Mouse (Mus musculus): ENCODE measurements at regions not wholly inside any gene's neighbourhood (a gene's known extent, or its start where the extent isn't known, plus 50 kb on each side); places are given as distances from the start of the nearest gene placed in this dataset.

DNA sequence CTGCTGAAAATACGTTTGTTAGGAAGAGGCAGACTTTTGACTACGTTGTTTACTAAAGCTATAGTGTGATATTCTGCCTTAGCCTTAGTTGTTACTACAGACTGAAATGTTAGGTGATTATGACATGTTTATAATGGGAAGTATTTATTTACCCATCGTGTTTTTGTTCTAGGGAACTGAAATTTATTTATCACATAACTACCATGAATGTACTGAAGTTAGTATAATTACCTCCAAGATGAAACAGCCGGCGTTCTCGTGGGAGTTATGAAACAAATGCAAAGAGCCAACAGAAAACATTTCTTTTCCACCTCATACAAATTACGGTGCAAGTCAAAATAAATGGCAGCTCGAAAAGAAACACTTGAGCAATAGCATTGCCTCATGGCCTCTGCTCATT is 155.8 kb upstream of the Dynlrb2 start:
- Histone ChIP-seq H3K4me2 (replicated peaks) (no peak overlapping the region), H3K4me1 (no peaks in the 10 kb centered on the region), H3K4me3 (replicated peaks) (no peak overlapping the region), H3K36me3 (no peaks in the 10 kb centered on the region), H3K9ac (no peak overlapping the region), H3K27ac (replicated peaks) (no peak overlapping the region), H3K27me3 (no peaks in the 10 kb centered on the region), H3K9me3 (replicated peaks) (no peaks in the 10 kb centered on the region)
- no peak for ATAC-seq (ENCODE audit: insufficient number of reproducible peaks, low FRiP score, low TSS enrichment, low read depth)
- 84% methylated on average over 8 of the region's 8 CpGs for WGBS

DNA sequence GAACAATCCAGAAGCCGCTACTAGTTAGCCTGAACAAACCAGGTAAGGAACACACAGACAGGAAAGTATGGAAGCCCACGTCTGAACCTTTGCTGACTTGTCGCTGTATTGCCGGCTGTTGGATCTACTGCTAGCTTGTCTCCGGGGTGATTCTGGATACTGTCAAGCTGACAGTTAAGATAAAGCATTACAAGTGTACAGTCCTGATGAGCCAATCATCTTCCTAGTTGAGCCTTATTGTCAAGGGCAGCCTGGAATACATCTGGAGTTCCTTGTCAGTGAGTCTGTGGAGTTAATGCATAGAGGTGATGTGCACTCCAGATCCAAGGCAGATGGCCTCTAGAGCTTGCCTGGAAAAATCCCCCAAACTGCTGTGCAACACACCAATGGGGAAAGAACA is 157.8 kb upstream of the Dynlrb2 start:
- H3K9ac ChIP-seq = no peak overlapping the region
- H3K36me3 ChIP-seq = no peaks in the 10 kb centered on the region
- H3K27me3 ChIP-seq = no peaks in the 10 kb centered on the region
- no peak overlapping the region for H3K27ac ChIP-seq (replicated peaks)
- H3K4me1 ChIP-seq = no peaks in the 10 kb centered on the region
- H3K4me2 ChIP-seq (replicated peaks) = no peak overlapping the region
- H3K4me3 ChIP-seq (replicated peaks) = no peak overlapping the region
- 78% methylated on average over 5 of the region's 5 CpGs for WGBS
- ATAC-seq (ENCODE audit: insufficient number of reproducible peaks, low FRiP score, low TSS enrichment, low read depth) = no peak
- H3K9me3 ChIP-seq (replicated peaks) = no peaks in the 10 kb centered on the region

DNA sequence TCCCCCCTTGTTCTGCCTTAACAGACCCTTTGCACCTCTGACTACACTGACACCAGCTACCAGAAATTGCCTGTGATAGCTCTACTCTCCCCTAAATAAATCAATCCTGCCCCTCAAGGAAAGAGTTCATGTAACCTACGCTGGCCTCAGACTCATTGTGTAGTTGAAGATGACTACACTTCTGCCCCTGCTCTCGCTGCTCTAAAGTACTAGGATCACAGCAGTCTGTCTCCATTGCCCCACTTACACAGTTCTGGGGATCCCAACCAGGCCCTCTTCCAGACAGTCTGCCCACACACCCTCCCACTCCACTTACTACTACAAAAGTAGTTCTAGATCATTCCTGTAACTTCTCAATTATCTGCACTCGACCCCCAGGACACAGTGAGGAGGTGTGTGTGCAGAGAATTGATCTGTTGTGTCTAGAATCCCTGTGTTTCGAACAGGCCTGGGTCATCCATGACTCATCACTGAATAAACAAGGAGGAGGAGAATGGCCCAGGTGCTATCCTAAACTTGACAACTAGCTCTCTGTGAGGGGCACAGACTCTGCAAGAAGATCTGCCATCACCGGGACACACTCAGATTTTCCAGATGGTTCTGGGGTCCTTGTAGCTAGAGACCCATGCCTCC is 160.1 kb upstream of the Dynlrb2 start:
- H3K4me3 ChIP-seq (replicated peaks) = no peak overlapping the region
- 78% methylated on average over 5 of the region's 5 CpGs for WGBS
- H3K36me3 ChIP-seq = no peaks in the 10 kb centered on the region
- H3K4me2 ChIP-seq (replicated peaks) = no peak overlapping the region
- H3K9ac ChIP-seq = no peak overlapping the region
- H3K9me3 ChIP-seq (replicated peaks) = no peaks in the 10 kb centered on the region
- no peak overlapping the region for H3K27ac ChIP-seq (replicated peaks)
- H3K27me3 ChIP-seq = no peaks in the 10 kb centered on the region
- no peak for ATAC-seq (ENCODE audit: insufficient number of reproducible peaks, low FRiP score, low TSS enrichment, low read depth)
- H3K4me1 ChIP-seq = no peaks in the 10 kb centered on the region

DNA sequence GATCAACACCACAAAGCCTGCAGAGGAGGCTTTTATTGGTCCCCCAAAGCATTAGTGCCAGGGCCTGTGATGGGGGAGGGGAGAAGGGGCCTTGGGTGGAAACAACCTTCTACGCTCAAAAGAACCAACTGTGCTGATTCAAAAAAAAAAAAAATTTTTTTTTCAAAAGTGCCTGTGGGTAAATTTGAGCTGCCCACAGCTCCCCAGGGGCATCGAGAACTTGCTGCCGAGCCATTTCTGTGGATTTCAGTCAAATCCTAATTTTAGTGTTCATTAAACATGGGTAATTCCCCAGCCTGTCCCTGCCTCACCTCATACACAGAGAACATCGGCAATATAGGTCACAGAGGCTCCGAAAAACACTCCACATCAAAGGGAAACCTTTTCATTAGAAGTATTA is 161.2 kb upstream of the Dynlrb2 start:
- Histone ChIP-seq H3K9ac (no peak overlapping the region), H3K36me3 (no peaks in the 10 kb centered on the region), H3K27ac (replicated peaks) (no peak overlapping the region), H3K4me1 (no peaks in the 10 kb centered on the region), H3K4me3 (replicated peaks) (no peak overlapping the region), H3K9me3 (replicated peaks) (no peaks in the 10 kb centered on the region), H3K4me2 (replicated peaks) (no peak overlapping the region), H3K27me3 (no peaks in the 10 kb centered on the region)
- no peak for ATAC-seq (ENCODE audit: insufficient number of reproducible peaks, low FRiP score, low TSS enrichment, low read depth)
- WGBS = 45% methylated on average over 5 of the region's 5 CpGs

DNA sequence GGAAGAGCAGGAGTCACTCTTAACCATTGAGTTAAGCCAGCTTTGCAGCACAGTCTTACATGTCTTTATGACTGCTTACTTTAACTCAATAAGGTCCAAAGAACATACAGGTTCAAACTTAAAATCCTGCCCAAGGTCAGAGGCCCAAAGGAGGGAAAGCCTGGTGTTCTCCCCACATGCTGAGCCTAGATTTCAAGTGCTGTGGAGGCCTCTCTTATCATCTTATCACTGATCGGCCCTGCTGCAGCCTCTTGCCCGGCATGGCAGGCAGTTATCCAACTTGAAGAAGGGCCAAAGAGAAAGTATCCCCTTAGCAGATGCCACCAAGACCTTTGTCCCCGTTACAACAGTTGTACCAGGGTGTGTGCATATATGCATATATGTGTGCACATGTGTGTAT is 170.0 kb upstream of the Dynlrb2 start:
- 76% methylated on average over 3 of the region's 3 CpGs for WGBS
- no peak overlapping the region for H3K4me3 ChIP-seq (replicated peaks)
- no peak for ATAC-seq (ENCODE audit: insufficient number of reproducible peaks, low FRiP score, low TSS enrichment, low read depth)
- H3K36me3 ChIP-seq = no peaks in the 10 kb centered on the region
- no peaks in the 10 kb centered on the region for H3K4me1 ChIP-seq
- H3K27me3 ChIP-seq = no peaks in the 10 kb centered on the region
- H3K9ac ChIP-seq = no peak overlapping the region
- H3K9me3 ChIP-seq (replicated peaks) = no peaks in the 10 kb centered on the region
- H3K27ac ChIP-seq (replicated peaks) = no peak overlapping the region
- H3K4me2 ChIP-seq (replicated peaks) = no peak overlapping the region

DNA sequence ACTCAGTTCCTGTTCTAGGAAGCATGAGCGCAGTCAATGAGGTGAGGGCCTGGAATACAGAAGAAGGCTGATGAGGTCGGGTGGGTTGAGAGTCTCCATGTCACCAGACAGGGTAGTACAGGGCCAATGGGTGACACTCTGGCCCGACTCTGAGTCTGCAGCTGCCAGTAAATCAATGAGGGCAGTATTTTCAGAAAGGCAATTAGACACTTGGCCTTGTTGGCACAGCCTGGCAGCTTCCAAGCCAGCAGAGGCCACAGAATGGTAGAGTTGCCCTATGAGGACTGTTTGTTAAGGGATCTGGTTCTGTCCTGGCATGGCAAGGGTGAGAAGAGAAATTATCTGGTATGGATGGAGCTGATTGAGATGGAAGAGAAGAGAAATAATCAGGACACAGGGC is 170.7 kb upstream of the Dynlrb2 start:
- no peak overlapping the region for H3K9ac ChIP-seq
- H3K4me3 ChIP-seq (replicated peaks) = no peak overlapping the region
- H3K9me3 ChIP-seq (replicated peaks) = no peaks in the 10 kb centered on the region
- no peak overlapping the region for H3K4me2 ChIP-seq (replicated peaks)
- H3K27me3 ChIP-seq = no peaks in the 10 kb centered on the region
- no peak overlapping the region for H3K27ac ChIP-seq (replicated peaks)
- ATAC-seq (ENCODE audit: insufficient number of reproducible peaks, low FRiP score, low TSS enrichment, low read depth) = no peak
- no peaks in the 10 kb centered on the region for H3K4me1 ChIP-seq
- WGBS = 82% methylated on average over 3 of the region's 3 CpGs
- no peaks in the 10 kb centered on the region for H3K36me3 ChIP-seq

DNA sequence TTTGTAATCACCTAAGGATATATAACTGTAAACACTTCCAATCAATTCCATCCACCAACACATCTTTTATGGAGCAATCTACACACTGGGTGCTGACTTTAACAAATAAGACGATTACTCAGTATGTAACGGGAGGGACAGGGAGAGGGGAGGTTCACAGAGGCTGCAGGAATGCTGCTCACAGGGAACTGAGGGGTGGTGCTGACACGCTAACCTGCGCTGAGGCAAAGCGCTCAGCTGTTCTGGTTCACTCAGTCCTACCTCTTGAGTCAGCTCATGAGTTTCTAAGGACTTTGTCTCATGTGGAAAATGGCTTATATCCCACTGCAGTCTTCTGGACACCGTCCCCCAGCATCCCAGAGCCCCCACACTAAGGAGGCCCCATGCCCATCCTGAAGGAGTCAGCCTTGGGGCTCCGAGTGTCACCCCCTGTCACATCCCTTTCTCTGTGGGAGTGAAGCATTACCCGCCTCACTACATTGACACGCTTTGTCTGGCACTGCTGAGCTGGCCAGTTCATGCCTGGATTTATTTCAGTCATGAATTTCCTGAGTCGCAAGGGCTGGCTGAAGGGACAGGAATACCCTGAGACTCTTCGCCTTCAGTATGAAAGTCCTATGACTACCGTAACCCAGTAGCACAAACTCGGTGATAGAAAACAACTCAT is 184.6 kb upstream of the Dynlrb2 start:
- Histone ChIP-seq H3K4me2 (replicated peaks) (no peak overlapping the region), H3K27me3 (no peaks in the 10 kb centered on the region), H3K36me3 (no peaks in the 10 kb centered on the region), H3K9me3 (replicated peaks) (no peaks in the 10 kb centered on the region), H3K4me3 (replicated peaks) (no peak overlapping the region), H3K27ac (replicated peaks) (no peak overlapping the region), H3K4me1 (no peaks in the 10 kb centered on the region), H3K9ac (no peak overlapping the region)
- 81% methylated on average over 13 of the region's 13 CpGs for WGBS
- ATAC-seq (ENCODE audit: insufficient number of reproducible peaks, low FRiP score, low TSS enrichment, low read depth) = no peak

DNA sequence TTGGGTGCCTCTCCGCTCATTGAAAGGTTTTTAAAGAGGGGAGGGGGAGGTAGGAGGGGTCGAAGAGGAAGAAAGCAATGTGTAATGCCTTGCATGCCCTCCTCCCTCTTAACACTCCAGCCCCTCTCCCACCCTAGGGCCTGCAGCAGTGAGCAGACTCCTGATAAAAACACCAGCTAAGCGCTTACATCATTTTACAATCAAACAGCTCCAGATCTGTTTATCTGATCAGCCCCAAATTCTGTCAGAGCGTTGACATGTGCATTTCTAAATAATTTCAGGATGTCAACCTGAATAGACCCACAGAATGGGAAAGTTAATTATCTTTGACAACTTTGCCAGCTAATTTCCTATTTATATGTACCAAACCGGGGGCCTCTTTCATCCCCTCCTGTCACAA is 189.4 kb upstream of the Dynlrb2 start:
- H3K4me2 ChIP-seq (replicated peaks) = no peak overlapping the region
- H3K36me3 ChIP-seq = no peaks in the 10 kb centered on the region
- H3K4me3 ChIP-seq (replicated peaks) = no peak overlapping the region
- WGBS = 40% methylated on average over 5 of the region's 5 CpGs
- H3K4me1 ChIP-seq = no peaks in the 10 kb centered on the region
- H3K27me3 ChIP-seq = no peaks in the 10 kb centered on the region
- no peak overlapping the region for H3K9ac ChIP-seq
- H3K27ac ChIP-seq (replicated peaks) = no peak overlapping the region
- ATAC-seq (ENCODE audit: insufficient number of reproducible peaks, low FRiP score, low TSS enrichment, low read depth) = no peak
- H3K9me3 ChIP-seq (replicated peaks) = no peaks in the 10 kb centered on the region

DNA sequence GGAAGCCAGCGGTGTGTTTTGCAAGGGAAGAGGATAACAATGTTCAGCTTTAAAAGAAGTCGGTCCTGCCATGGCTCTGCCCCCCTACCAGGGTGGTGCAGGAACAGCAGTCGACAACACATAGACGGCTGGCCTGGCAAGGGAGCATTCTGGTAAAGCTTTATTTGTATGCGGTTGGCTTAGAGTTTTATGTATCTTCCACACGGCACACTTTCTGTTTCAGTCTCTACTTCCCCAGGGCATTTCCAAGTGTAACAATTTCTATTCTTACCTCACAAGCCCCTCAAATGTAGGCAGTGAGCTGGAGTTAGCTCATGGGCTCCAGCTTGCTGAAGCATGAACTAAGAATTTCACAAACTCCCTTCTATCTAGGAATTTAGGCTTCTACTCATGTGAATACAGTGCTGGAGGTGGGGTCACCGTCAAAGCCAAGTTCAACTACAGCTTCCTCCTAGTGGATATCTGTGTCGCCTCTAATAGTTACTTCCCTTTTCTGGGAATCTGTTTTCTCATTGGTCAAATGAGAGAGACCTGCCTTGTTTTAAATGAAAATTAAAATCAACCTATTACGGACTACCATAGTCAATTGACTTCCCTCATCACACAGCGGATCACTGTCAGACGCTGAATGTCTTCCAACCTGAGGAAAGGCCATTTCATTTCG is 190.2 kb upstream of the Dynlrb2 start:
- Histone ChIP-seq H3K4me2 (replicated peaks) (no peak overlapping the region), H3K36me3 (no peaks in the 10 kb centered on the region), H3K9me3 (replicated peaks) (no peaks in the 10 kb centered on the region), H3K9ac (no peak overlapping the region), H3K4me3 (replicated peaks) (no peak overlapping the region), H3K4me1 (no peaks in the 10 kb centered on the region), H3K27me3 (no peaks in the 10 kb centered on the region), H3K27ac (replicated peaks) (no peak overlapping the region)
- WGBS = 79% methylated on average over 12 of the region's 12 CpGs
- no peak for ATAC-seq (ENCODE audit: insufficient number of reproducible peaks, low FRiP score, low TSS enrichment, low read depth)

DNA sequence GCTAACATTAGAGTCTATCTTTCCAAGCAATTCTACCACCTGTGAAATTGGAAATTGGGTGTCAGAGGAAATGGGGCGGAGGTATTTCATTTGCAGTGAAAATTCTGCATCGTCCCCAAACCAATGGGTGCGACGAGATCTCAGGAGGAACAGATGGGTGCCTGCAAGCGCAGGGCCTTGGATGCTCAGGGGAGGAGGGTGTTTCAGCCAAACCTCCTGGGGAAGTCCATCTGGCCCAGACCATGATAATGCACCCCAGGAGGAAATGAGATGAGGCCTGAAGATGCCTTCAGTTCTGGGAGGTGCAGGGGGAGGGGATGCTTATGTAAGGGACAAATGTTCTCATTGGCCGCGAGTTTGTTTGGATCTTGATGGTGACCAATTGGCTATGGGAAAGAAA is 205.9 kb upstream of the Dynlrb2 start:
- no peak overlapping the region for H3K4me2 ChIP-seq (replicated peaks)
- no peak overlapping the region for H3K27ac ChIP-seq (replicated peaks)
- no peaks in the 10 kb centered on the region for H3K9me3 ChIP-seq (replicated peaks)
- no peak for ATAC-seq (ENCODE audit: insufficient number of reproducible peaks, low FRiP score, low TSS enrichment, low read depth)
- WGBS = 88% methylated on average over 7 of the region's 7 CpGs
- H3K4me1 ChIP-seq = no peaks in the 10 kb centered on the region
- H3K27me3 ChIP-seq = no peaks in the 10 kb centered on the region
- H3K36me3 ChIP-seq = no peaks in the 10 kb centered on the region
- no peak overlapping the region for H3K4me3 ChIP-seq (replicated peaks)
- H3K9ac ChIP-seq = no peak overlapping the region

DNA sequence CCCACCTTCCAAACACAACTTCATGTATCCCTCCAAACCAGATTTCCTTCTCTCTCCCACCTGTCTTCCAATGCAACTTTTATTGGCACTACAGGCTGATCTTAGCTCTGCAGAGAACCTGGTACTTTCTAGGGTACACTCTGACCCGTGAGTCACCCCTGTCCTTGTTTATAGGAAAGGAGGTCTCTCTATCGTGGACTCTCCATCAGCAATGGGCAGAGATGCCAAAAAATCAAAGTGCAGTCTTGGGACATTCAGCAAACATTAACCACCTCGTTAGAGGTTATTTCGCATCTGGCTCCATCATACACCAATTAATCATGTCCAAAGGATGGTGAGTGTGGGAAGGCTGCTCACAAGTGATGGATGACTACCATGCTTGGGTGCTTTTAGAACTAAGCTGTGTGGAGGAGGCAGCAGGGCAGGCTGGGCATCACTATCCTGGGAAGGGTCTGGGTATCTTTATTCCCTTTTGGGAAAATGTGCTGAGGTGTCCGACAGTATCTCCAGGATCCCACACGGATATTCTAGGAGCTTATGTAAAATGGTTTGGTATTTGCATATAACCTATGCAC is 214.0 kb upstream of the Dynlrb2 start:
- Histone ChIP-seq H3K4me1 (no peaks in the 10 kb centered on the region), H3K4me2 (replicated peaks) (no peak overlapping the region), H3K36me3 (no peaks in the 10 kb centered on the region), H3K9ac (no peak overlapping the region), H3K27ac (replicated peaks) (no peak overlapping the region), H3K27me3 (no peaks in the 10 kb centered on the region), H3K9me3 (replicated peaks) (no peaks in the 10 kb centered on the region), H3K4me3 (replicated peaks) (no peak overlapping the region)
- no peak for ATAC-seq (ENCODE audit: insufficient number of reproducible peaks, low FRiP score, low TSS enrichment, low read depth)
- WGBS = 87% methylated on average over 6 of the region's 6 CpGs
